Mouse (Mus musculus) embryonic facial prominence, embryonic 11.5 days (tissue): ENCODE results near the gene Serp2. TPM values are rescaled to one million over a fixed set of nuclear protein-coding genes. Genes with fewer than 3 reads are reported as not detected.
"Not testable (repeated sequence)": the region's sequence is repeated elsewhere in the genome, so short reads cannot be mapped to it uniquely, and the experiment has no call there.

Source experiments
- ATAC-seq: fragments of 200-750 bp; cut with Nextera tagmentation; replicated peaks from 2 replicates; pipeline ENCODE4 v1.8.0; 2017; ENCODE audit warnings: low read depth; ENCODE audit not compliant: insufficient number of reproducible peaks, low FRiP score, low TSS enrichment
- DNase-seq: peaks from one replicate; pipeline ENCODE4 v3.0.0-alpha.2; 2015; ENCODE audit warnings: low spot score
- H3K27ac ChIP-seq: fragments of 300-500 bp; sonication (generic); replicated peaks from 2 replicates; pipeline ENCODE4 v1.5.1; 2014; ENCODE audit warnings: mild to moderate bottlenecking, low read depth, low read length, control low read depth
- H3K27me3 ChIP-seq: fragments of 300-500 bp; sonication (generic); 2 replicates; pipeline ENCODE4 v1.6.1; 2014; ENCODE audit warnings: mild to moderate bottlenecking, low read length, moderate library complexity, mixed read lengths; ENCODE audit not compliant: control insufficient read depth, insufficient read depth
- H3K36me3 ChIP-seq: fragments of 300-500 bp; sonication (generic); replicated peaks from 2 replicates; pipeline ENCODE4 v1.6.1; 2014; ENCODE audit warnings: low read depth, mild to moderate bottlenecking, low read length, moderate library complexity, mixed read lengths; ENCODE audit not compliant: control insufficient read depth, insufficient read depth
- H3K4me1 ChIP-seq: fragments of 300-500 bp; sonication (generic); 2 replicates; pipeline ENCODE4 v1.6.1; 2014; ENCODE audit warnings: low read length, mixed read lengths; ENCODE audit not compliant: control insufficient read depth, insufficient read depth
- H3K4me2 ChIP-seq: fragments of 300-500 bp; sonication (generic); 2 replicates; pipeline ENCODE4 v1.6.1; 2014; ENCODE audit warnings: low read depth, mild to moderate bottlenecking, control low read depth, low read length, moderate library complexity
- H3K4me3 ChIP-seq: fragments of 300-500 bp; sonication (generic); 2 replicates; pipeline ENCODE4 v1.5.1; 2014; ENCODE audit warnings: low read depth, low read length, control low read depth
- H3K9ac ChIP-seq: fragments of 300-500 bp; sonication (generic); replicated peaks from 2 replicates; pipeline ENCODE4 v1.6.1; 2014; ENCODE audit warnings: mild to moderate bottlenecking, control low read depth, low read length
- H3K9me3 ChIP-seq: fragments of 300-500 bp; sonication (generic); replicated peaks from 2 replicates; pipeline ENCODE4 v1.6.1; 2016; ENCODE audit warnings: mild to moderate bottlenecking, low read length, inconsistent platforms, mixed read lengths; ENCODE audit not compliant: control insufficient read depth
- WGBS: fragments of 180-500 bp; shearing (Covaris S2); extraction: QIAGEN DNeasy Blood & Tissue Kit; methylation state at CpG from one replicate; pipeline ENCODE4 v1.1.7; 2014; 5-methylcytosine and 5-hydroxymethylcytosine counted together
- polyA plus RNA-seq: library from polyadenylated mRNA; unstranded; fragments of >200 nt; fragmentation: Nextera tagmentation; extraction: Ambion mirVana; gene quantifications from 2 replicates; pipeline ENCODE4 v1.2.1, GENCODE M21; 2014

Gene Serp2
- polyA plus RNA-seq, 1 experiment from 2014 or later, result 23.7 TPM

DNA sequence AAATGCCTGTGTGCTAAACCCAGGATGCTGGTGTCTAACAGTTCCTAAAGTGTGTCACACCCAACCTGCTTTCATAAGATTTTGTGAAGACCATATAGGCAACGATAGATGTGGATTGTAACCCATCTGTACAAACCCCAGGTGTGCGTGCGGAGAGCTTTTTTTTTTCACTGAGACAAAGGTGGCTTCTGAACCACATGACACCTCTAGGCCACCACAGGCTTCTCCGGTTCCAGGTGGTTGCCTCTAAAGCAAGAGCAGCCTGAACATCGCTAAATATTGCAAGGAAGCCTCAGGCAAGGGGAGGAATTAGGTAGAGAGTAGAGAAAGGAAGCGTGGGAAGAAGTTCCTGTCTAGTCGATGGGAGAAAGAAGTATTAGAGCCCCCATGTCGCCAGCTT is 10.0 kb upstream of the Serp2 start:
- Histone ChIP-seq H3K27ac (no peak overlapping the region), H3K4me3 (no peak overlapping the region), H3K4me1 (no peaks in the 10 kb centered on the region), H3K9me3 (no peaks in the 10 kb centered on the region), H3K9ac (no peak overlapping the region), H3K36me3 (no peaks in the 10 kb centered on the region), H3K4me2 (no peak overlapping the region), H3K27me3 (no peaks in the 10 kb centered on the region)
- 81% methylated on average over 8 of the region's 8 CpGs for WGBS
- DNase-seq (no peak), ATAC-seq (no peak)

DNA sequence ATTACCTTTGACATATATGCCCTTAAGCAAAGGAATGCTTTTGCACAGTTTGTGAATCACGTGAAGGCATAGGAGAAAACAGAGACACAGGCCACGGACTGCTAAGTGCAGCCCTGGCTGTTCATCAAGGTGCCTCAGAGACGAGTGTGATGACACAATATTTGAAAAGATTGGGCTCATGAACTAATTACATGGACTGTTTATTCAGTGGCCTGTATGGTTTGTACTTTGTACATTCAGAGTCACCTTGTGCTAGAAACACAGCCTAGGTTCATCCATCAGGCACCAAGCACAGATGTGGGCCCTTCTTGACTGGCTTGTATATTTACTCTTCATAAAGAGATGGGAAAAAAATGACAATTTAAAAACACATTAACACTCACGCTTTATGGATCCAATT is 9.5 kb upstream of the Serp2 start:
- no peaks in the 10 kb centered on the region for H3K4me1 ChIP-seq
- no peaks in the 10 kb centered on the region for H3K36me3 ChIP-seq
- H3K27ac ChIP-seq, result no peak overlapping the region
- no peak for ATAC-seq
- no peaks in the 10 kb centered on the region for H3K9me3 ChIP-seq
- H3K4me2 ChIP-seq, result no peak overlapping the region
- no peaks in the 10 kb centered on the region for H3K27me3 ChIP-seq
- no peak overlapping the region for H3K4me3 ChIP-seq
- H3K9ac ChIP-seq, result no peak overlapping the region
- DNase-seq, result no peak
- WGBS, result 73% methylated on average over 4 of the region's 4 CpGs

GRCm38 (mm10) chr14:76559208-76559607 is 2.5 kb upstream of the Serp2 start:
- WGBS, result 88% methylated on average over 2 of the region's 2 CpGs
- no peak for ATAC-seq

GRCm38 (mm10) chr14:76558171-76558570 is 1.5 kb upstream of the Serp2 start:
- WGBS, result 51% methylated on average over 8 of the region's 8 CpGs

More at GRCm38 (mm10) chr14:76559208-76559607, 2.5 kb upstream of the Serp2 start:
- H3K4me2 ChIP-seq, result no peak overlapping the region
- peaks cover 2% of the 10 kb centered on the region for H3K4me1 ChIP-seq
- H3K9me3 ChIP-seq, result no peaks in the 10 kb centered on the region
- DNase-seq, result no peak
- H3K27me3 ChIP-seq, result no peaks in the 10 kb centered on the region
- H3K4me3 ChIP-seq, result no peak overlapping the region
- no peak overlapping the region for H3K9ac ChIP-seq
- no peaks in the 10 kb centered on the region for H3K36me3 ChIP-seq
- H3K27ac ChIP-seq, result no peak overlapping the region

DNA sequence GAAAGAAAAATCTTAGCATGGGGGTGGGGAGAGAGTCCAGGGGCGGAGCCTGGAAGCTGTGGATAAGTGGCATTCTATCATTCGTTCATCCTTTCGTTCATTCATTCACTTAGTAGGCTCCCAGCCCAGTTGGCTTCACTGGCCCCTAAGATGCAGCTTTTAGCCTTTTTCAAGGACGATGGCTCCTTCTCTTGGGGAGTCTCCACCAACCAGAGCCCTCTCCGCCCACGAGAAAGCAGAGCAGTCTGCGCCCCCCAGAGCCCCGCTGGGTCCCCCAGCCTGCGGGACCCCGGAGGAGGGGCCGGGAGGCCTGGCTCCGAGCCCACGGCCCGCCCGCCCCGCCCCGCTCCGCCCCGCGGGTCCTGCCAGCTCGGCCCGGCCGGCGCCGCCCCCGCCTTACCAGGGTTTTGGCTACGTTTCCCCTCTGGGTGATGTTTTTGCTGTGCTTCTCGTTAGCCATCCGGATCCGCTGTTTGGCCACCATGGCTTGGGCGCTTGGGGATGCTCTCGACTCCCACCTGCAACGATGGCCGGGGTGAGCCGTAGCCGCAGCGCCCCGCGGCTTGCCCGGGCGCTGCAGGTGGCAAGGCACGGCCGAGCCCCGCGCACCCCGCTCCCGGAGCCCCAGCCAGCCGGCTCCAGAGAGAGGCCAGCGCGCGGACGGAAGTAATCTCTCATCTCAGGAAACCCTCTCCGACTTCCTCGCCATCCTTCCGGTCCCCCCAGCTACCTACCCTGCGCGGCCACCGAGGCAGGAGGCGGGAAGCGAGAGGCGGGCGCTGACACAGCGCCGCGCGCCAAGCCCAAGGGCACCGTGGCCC is 448 bp downstream of the Serp2 start:
- under 1% methylated on average over 56 of the region's 67 CpGs for WGBS
- DNase-seq (peak; percentile 73), ATAC-seq (peak; percentile 71)
- Histone ChIP-seq H3K9me3 (no peaks in the 10 kb centered on the region), H3K4me1 (peaks cover 2% of the 10 kb centered on the region), H3K4me3 (peak overlapping the region; percentile 66), H3K9ac (peak overlapping the region; percentile 80), H3K36me3 (no peaks in the 10 kb centered on the region), H3K27me3 (no peaks in the 10 kb centered on the region), H3K27ac (peak overlapping the region; percentile 48), H3K4me2 (peak overlapping the region; percentile 96)

More at GRCm38 (mm10) chr14:76558171-76558570, 1.5 kb upstream of the Serp2 start:
- not testable (repeated sequence) for H3K9me3 ChIP-seq, H3K4me1 ChIP-seq, H3K27me3 ChIP-seq, H3K27ac ChIP-seq, H3K4me3 ChIP-seq, H3K9ac ChIP-seq, H3K36me3 ChIP-seq, H3K4me2 ChIP-seq, DNase-seq, ATAC-seq

GRCm38 (mm10) chr14:76555263-76556030 is 1.2 kb downstream of the Serp2 start:
- 36% methylated on average over 18 of the region's 18 CpGs for WGBS
- Histone ChIP-seq H3K4me3 (peak overlapping the region; percentile 66), H3K4me1 (peaks cover 2% of the 10 kb centered on the region), H3K4me2 (peak overlapping the region; percentile 96), H3K27ac (peak overlapping the region; percentile 48), H3K27me3 (no peaks in the 10 kb centered on the region), H3K36me3 (no peaks in the 10 kb centered on the region), H3K9me3 (no peaks in the 10 kb centered on the region), H3K9ac (peak overlapping the region; percentile 80)
- peak; percentile 78 for DNase-seq
- ATAC-seq, result peak; percentile 22; the same call in 1 of the 2 replicates

DNA sequence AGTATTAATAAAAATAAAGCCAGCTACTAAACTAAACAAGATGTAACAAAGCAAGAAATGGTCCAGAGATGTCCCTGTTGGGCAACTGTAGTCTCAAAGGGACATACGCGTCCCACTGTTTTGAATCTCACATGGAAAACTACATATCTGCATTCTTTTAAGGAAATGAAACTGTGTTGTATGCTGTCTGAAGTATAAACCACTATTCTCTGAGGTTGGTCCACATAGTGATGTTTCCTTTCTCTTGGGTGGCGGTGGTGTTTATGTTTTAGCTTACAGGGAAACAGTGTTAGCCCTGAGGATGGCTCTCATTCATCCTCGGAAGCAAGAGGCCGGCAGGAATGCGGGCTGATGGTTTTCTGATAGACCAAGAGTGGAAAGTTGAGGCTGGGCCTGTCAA is 12.6 kb downstream of the Serp2 start:
- H3K4me3 ChIP-seq, result no peak overlapping the region
- no peak overlapping the region for H3K27ac ChIP-seq
- ATAC-seq, result no peak
- H3K9ac ChIP-seq, result no peak overlapping the region
- 87% methylated on average over 6 of the region's 6 CpGs for WGBS
- no peaks in the 10 kb centered on the region for H3K36me3 ChIP-seq
- H3K4me2 ChIP-seq, result no peak overlapping the region
- H3K27me3 ChIP-seq, result no peaks in the 10 kb centered on the region
- no peaks in the 10 kb centered on the region for H3K4me1 ChIP-seq
- H3K9me3 ChIP-seq, result no peaks in the 10 kb centered on the region
- no peak for DNase-seq

DNA sequence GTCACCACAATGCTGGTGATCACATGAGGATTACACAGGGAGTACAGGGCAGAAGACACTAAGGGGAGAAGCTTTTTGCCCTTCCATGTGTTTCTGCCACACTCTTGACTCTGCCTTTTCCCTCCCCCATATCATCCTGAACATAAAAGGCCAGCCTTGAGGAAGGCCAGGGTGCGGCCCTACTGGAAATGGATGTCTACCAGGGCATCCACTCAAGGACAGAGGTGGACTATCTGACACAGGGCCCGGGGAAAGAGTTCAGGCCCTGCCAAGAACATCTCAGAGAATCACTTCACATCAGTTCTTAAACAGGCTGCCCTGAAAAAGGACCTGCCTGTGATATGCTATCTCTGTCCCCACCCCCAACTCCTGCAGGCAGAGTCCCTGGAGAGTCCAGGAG is 15.3 kb downstream of the Serp2 start:
- no peak overlapping the region for H3K4me3 ChIP-seq
- H3K36me3 ChIP-seq, result no peaks in the 10 kb centered on the region
- H3K27ac ChIP-seq, result no peak overlapping the region
- no peak overlapping the region for H3K4me2 ChIP-seq
- ATAC-seq (no peak), DNase-seq (no peak)
- no peaks in the 10 kb centered on the region for H3K9me3 ChIP-seq
- peaks cover 4% of the 10 kb centered on the region for H3K4me1 ChIP-seq
- no peaks in the 10 kb centered on the region for H3K27me3 ChIP-seq
- WGBS, result 78% methylated on average over 2 of the region's 2 CpGs
- H3K9ac ChIP-seq, result no peak overlapping the region
